In the genomic region with DNA sequence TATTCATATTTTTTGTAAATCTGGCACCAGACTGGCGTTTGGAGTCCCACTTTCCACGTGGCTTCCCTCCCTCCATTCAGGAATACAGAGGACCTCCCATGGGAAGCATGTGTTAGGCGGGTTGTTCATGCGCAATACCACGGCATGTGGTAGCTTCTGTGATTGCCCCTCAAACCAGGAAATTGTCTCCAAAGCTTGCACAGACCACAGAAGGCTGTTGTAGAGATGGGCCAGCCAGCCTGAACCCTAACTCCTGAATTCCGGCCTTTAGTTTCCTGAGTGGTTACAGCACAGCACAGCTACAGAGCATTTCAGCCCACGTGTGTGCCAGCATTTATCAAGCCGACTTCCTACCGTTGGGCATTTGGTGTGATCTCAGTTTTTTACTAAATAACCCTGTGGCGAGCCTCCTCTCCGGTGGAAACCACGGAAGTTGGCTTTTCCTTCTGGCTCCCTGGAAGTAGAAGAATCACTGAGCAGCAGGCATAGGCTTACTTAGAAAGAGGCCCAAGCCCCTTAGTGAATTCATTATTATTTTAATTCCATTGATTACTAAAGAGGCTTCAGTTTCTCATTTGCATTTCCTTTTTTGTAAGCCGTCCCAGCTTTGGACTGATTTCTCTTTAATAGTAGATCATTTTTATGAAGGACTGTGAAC, we compare ENCODE assay signal across 22 mouse cellular contexts. TPM values are rescaled to one million over a fixed set of nuclear protein-coding genes. Genes with fewer than 3 reads are reported as not detected.
DNase-seq lines count a peak whose midpoint lies in the region; ATAC-seq lines count a peak whose summit lies in the region.
"Had no signal": no experiment of that assay in that cellular context is flagged by ENCODE, and none has a peak within 500 bp of the region (broad histone marks: within the 10 kb centered on the region; RNA-seq: fewer than 3 reads in every experiment).

No protein-coding gene starts in this region.

- H3K27ac ChIP-seq in embryonic facial prominence, embryonic 14.5 days (replicated peaks; ENCODE audit: low read depth, low read length) = no peak overlapping the region
- H3K27ac ChIP-seq in embryonic facial prominence, embryonic 10.5 days (replicated peaks) = no peak overlapping the region
- H3K27ac ChIP-seq: neural tube, embryonic 15.5 days had no signal

- no peak overlapping the region for H3K4me2 ChIP-seq in embryonic facial prominence, embryonic 14.5 days (ENCODE audit: low read depth, low read length)
- H3K4me2 ChIP-seq: heart, embryonic 11.5 days; neural tube, embryonic 15.5 days had no signal

- no peak overlapping the region for H3K4me3 ChIP-seq in embryonic facial prominence, embryonic 14.5 days (ENCODE audit: low read depth, low read length)
- no peak overlapping the region for H3K4me3 ChIP-seq in embryonic facial prominence, embryonic 10.5 days
- H3K4me3 ChIP-seq: myocyte; neural tube, embryonic 15.5 days had no signal

- no peak for ATAC-seq in embryonic facial prominence, embryonic 14.5 days (ENCODE audit: low read depth)
- peak; percentile 70 for ATAC-seq in granulocyte monocyte progenitor cell, adult 5-6 weeks (replicated peaks; ENCODE audit: poor library complexity, severe bottlenecking)

- no peaks in the 10 kb centered on the region for H3K9me3 ChIP-seq in embryonic facial prominence, embryonic 14.5 days (ENCODE audit: control insufficient read depth, low read length)
- H3K9me3 ChIP-seq in embryonic facial prominence, embryonic 10.5 days = no peaks in the 10 kb centered on the region
- H3K9me3 ChIP-seq: neural tube, embryonic 15.5 days had no signal

- H3K9ac ChIP-seq in embryonic facial prominence, embryonic 14.5 days (ENCODE audit: low read depth, low read length) = no peak overlapping the region
- H3K9ac ChIP-seq: neural tube, embryonic 15.5 days had no signal

- peaks cover 15% of the 10 kb centered on the region for H3K36me3 ChIP-seq in embryonic facial prominence, embryonic 14.5 days (ENCODE audit: control insufficient read depth, insufficient read depth, low read length)
- H3K36me3 ChIP-seq in embryonic facial prominence, embryonic 10.5 days (replicated peaks) = peaks cover 27% of the 10 kb centered on the region

- no peaks in the 10 kb centered on the region for H3K27me3 ChIP-seq in embryonic facial prominence, embryonic 14.5 days (replicated peaks; ENCODE audit: control insufficient read depth, insufficient read depth, low read length)
- no peaks in the 10 kb centered on the region for H3K27me3 ChIP-seq in embryonic facial prominence, embryonic 10.5 days (replicated peaks; ENCODE audit: low read depth, poor library complexity, severe bottlenecking)
- H3K27me3 ChIP-seq: neural tube, embryonic 15.5 days had no signal

- DNase-seq in embryonic facial prominence, embryonic 14.5 days (ENCODE audit: low spot score) = peak; percentile 57
- no peak for DNase-seq in embryonic facial prominence, embryonic 10.5 days (ENCODE audit: low spot score)
- peak; percentile 18 for DNase-seq in thymus, postnatal 0 days (ENCODE audit: low spot score)
- DNase-seq in thymus, postnatal 10 days (ENCODE audit: low spot score in 2 of 2) = no peak
- DNase-seq in ovary, postnatal 36 days (ENCODE audit: low spot score) = no peak
- DNase-seq in cerebellum, postnatal 25 days = no peak
- no peak for DNase-seq in c-Kit-positive CD71-positive TER-119-positive erythroid progenitor cells, embryonic 14.5 days (ENCODE audit: low spot score)
- DNase-seq: adrenal gland, adult 2 months; cerebellum, adult 8-10 months; gastrocnemius, postnatal 36 days; lung, adult 18-20 months; thymus, postnatal 4 days had no signal

- 54% methylated on average over 13 of the region's 13 CpGs for WGBS in embryonic facial prominence, embryonic 14.5 days
- 75% methylated on average over 13 of the region's 13 CpGs for WGBS in embryonic facial prominence, embryonic 10.5 days

- H3K4me1 ChIP-seq in embryonic facial prominence, embryonic 14.5 days (ENCODE audit: control insufficient read depth, insufficient read depth, low read length) = no peaks in the 10 kb centered on the region
- no peaks in the 10 kb centered on the region; the same call in 1 of the 2 replicates for H3K4me1 ChIP-seq in embryonic facial prominence, embryonic 10.5 days

RNA-seq across cellular contexts. Expression of gene Pdrg1, which starts 11.4 kb away (rescaled TPM):
- polyA plus RNA-seq in embryonic facial prominence, embryonic 14.5 days (2014; fragmentation: Nextera tagmentation; extraction: Ambion mirVana) = 88.8 and 91.4 TPM in 2 replicates
- 92.1 and 92.2 TPM in 2 replicates for polyA plus RNA-seq in embryonic facial prominence, embryonic 10.5 days (2016; fragmentation: Nextera tagmentation; extraction: Ambion mirVana)
- polyA plus RNA-seq in thymus, postnatal 0 days (2015; fragmentation: Nextera tagmentation; extraction: Ambion mirVana) = 166 and 168 TPM in 2 replicates
- 62.9 and 67.0 TPM in 2 replicates for total RNA-seq in granulocyte monocyte progenitor cell, adult 5-6 weeks (2014; fragmentation: Nextera tagmentation)
- 98.2 and 108 TPM in 2 replicates for total RNA-seq in granulocyte monocyte progenitor cell, adult 5-6 weeks (2017)

RNA-seq across cellular contexts. Expression of gene Xkr7, which starts 27.8 kb away (rescaled TPM):
- polyA plus RNA-seq in embryonic facial prominence, embryonic 14.5 days (2014; fragmentation: Nextera tagmentation; extraction: Ambion mirVana) = 0.06 and 0.07 TPM in 2 replicates
- 0.36 and 0.38 TPM in 2 replicates for polyA plus RNA-seq in embryonic facial prominence, embryonic 10.5 days (2016; fragmentation: Nextera tagmentation; extraction: Ambion mirVana)
- 0.06 TPM in 1 of 2 replicates, not detected in the other for polyA plus RNA-seq in thymus, postnatal 0 days (2015; fragmentation: Nextera tagmentation; extraction: Ambion mirVana)
- total RNA-seq in granulocyte monocyte progenitor cell, adult 5-6 weeks (2014; fragmentation: Nextera tagmentation) = not detected in 2 replicates
- not detected in 2 replicates for total RNA-seq in granulocyte monocyte progenitor cell, adult 5-6 weeks (2017)
- total RNA-seq: CH12.LX; gastrocnemius, postnatal 36 days; heart, postnatal 25 days; liver, adult 2 months; megakaryocyte, adult 5-6 weeks had no signal
- polyA plus RNA-seq: heart, embryonic 11.5 days; intestine, embryonic 14.5 days; kidney, embryonic 14.5 days; liver, adult 2 months; myocyte had no signal

RNA-seq across cellular contexts. Expression of gene Ttll9, which starts 41.5 kb away (rescaled TPM):
- 1.1 and 1.2 TPM in 2 replicates for polyA plus RNA-seq in embryonic facial prominence, embryonic 14.5 days (2014; fragmentation: Nextera tagmentation; extraction: Ambion mirVana)
- polyA plus RNA-seq in embryonic facial prominence, embryonic 10.5 days (2016; fragmentation: Nextera tagmentation; extraction: Ambion mirVana) = 1.3 and 1.8 TPM in 2 replicates
- 3.0 and 3.3 TPM in 2 replicates for polyA plus RNA-seq in thymus, postnatal 0 days (2015; fragmentation: Nextera tagmentation; extraction: Ambion mirVana)
- 2.4 and 13.4 TPM in 2 replicates for total RNA-seq in granulocyte monocyte progenitor cell, adult 5-6 weeks (2014; fragmentation: Nextera tagmentation)
- 1.7 and 2.5 TPM in 2 replicates for total RNA-seq in granulocyte monocyte progenitor cell, adult 5-6 weeks (2017)
- total RNA-seq: gastrocnemius, postnatal 36 days; heart, postnatal 25 days; liver, adult 2 months had no signal
- polyA plus RNA-seq: myocyte had no signal

RNA-seq across cellular contexts. Expression of gene Dusp15, which starts 52.3 kb away (rescaled TPM):
- polyA plus RNA-seq in embryonic facial prominence, embryonic 14.5 days (2014; fragmentation: Nextera tagmentation; extraction: Ambion mirVana) = 0.59 and 1.4 TPM in 2 replicates
- 0.34 and 0.95 TPM in 2 replicates for polyA plus RNA-seq in embryonic facial prominence, embryonic 10.5 days (2016; fragmentation: Nextera tagmentation; extraction: Ambion mirVana)
- 1.0 and 1.2 TPM in 2 replicates for polyA plus RNA-seq in thymus, postnatal 0 days (2015; fragmentation: Nextera tagmentation; extraction: Ambion mirVana)
- not detected in 2 replicates for total RNA-seq in granulocyte monocyte progenitor cell, adult 5-6 weeks (2014; fragmentation: Nextera tagmentation)
- not detected in 2 replicates for total RNA-seq in granulocyte monocyte progenitor cell, adult 5-6 weeks (2017)
- total RNA-seq: liver, adult 2 months; megakaryocyte, adult 5-6 weeks had no signal
- polyA plus RNA-seq: liver, adult 2 months had no signal

Comparison
In these comparisons a context has a peak if more than half of its experiments do, and no peak if none do; other contexts are left out.
1. DNase-seq: peak in embryonic facial prominence, embryonic 14.5 days (single experiment) and thymus, postnatal 0 days (single experiment); none in embryonic facial prominence, embryonic 10.5 days (single experiment), thymus, postnatal 10 days (0 of 2), ovary, postnatal 36 days (single experiment), cerebellum, postnatal 25 days (0 of 2) and c-Kit-positive CD71-positive TER-119-positive erythroid progenitor cells, embryonic 14.5 days (single experiment).